Mouse (Mus musculus): ENCODE measurements around the gene Coro2a.

- TF ChIP-seq CTCF (IDR thresholded peaks at IDR 0.05; ENCODE audit: borderline replicate concordance, control insufficient read depth, extremely low read depth, insufficient read depth, low read length, poor library complexity) (no peak), POLR2A (IDR thresholded peaks at IDR 0.05; ENCODE audit: control insufficient read depth, extremely low read depth, insufficient read depth, low read length, poor library complexity) (no peak)
Measured at GRCm38 (mm10) chr4:46611181-46611580, 9.2 kb upstream of the Coro2a start.
